Mouse (Mus musculus): ENCODE data around the gene Pgm1. TPM values are rescaled to one million over a fixed set of nuclear protein-coding genes. Genes with fewer than 3 reads are reported as not detected.

The Pgm1 gene
- 60.8 and 61.0 TPM in 2 replicates for polyA plus RNA-seq (2012; rRNA removed)

DNA sequence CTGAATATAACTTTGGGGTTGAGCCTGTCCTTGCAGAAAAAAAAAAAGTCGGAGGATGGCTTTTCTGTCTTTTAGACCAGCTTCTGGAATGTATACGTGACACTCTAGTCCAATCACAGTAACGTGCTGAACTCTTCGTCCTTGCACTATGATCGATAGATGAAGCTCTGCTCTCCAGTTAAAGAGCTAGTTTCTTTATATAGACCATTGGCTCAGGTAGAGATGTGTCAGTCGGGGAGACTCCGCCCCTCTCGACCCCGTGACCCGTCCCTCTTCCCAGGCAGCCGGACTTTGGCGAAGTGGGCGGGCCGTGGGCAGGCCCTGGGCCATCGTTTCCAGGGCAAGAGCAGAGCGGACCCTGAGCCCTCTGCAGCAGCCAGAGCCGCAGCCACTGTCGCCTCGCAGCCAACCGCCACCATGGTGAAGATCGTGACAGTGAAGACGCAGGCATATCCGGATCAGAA lies at the start of gene Pgm1:
Gene Pgm1 (plus strand): TSS at position 266 of the 464 bp plus-strand sequence.
- Histone ChIP-seq H3K27ac (ENCODE audit: insufficient read depth, low read length) (peak within 1 kb of the TSS; percentile 90), H3K4me1 (ENCODE audit: control insufficient read depth, insufficient read depth, low read length) (peaks cover 4% of the 10 kb centered on the region; the same call in 1 of the 2 replicates), H3K4me3 (ENCODE audit: insufficient read depth, low read length) (peak within 1 kb of the TSS; percentile 95)
- TF ChIP-seq CTCF (IDR thresholded peaks at IDR 0.05; ENCODE audit: extremely low read depth, insufficient read depth, low read length) (no peak), POLR2A (IDR thresholded peaks at IDR 0.05; ENCODE audit: extremely low read depth, insufficient read depth, low read length) (peak; percentile 61; the same call in 1 of the 2 replicates)

DNA sequence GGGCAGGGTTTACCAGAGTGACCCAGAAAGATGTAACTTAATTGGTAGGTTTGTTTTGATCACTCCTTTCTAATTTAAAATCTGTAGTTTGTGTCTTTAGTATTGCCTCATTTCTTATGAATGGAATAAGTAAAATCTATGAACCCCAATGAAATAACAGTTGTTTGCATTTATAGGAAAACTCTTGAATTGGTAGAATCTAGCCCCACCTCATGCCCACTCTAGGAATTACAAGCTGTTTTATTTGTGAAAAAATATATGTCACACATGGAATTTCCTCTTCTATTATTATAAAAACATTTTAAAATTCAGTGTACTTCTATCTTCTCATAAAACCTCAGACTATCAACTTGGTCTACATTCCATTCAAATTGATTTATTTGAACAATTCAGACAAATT lies 47.3 kb upstream of the Pgm1 start:
- TF ChIP-seq POLR2A (IDR thresholded peaks at IDR 0.05; ENCODE audit: extremely low read depth, insufficient read depth, low read length): no peak
- no peak for TF ChIP-seq CTCF (IDR thresholded peaks at IDR 0.05; ENCODE audit: extremely low read depth, insufficient read depth, low read length)
- Histone ChIP-seq H3K4me3 (ENCODE audit: insufficient read depth, low read length) (no peak overlapping the region), H3K27ac (ENCODE audit: insufficient read depth, low read length) (no peak overlapping the region), H3K4me1 (ENCODE audit: control insufficient read depth, insufficient read depth, low read length) (no peaks in the 10 kb centered on the region)

DNA sequence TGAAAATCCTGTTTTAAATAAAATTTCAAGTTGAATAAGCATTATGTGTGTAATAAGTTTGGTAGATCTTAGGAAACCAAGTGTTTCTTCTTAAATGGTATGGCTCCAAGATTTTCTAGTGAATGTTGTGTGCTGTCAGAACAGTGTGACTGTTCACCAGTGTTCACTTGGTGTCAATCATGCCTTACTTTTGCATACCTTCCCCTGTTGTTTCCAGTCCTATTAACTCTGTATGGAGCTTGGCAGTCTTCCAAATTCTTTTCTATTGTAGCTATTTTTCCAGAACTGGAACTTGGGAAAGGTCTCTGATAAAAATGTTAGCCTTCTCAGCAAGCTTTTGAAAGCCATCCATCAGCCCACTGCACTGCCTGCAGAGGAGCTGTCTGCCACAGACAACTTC lies 46.8 kb upstream of the Pgm1 start:
- Histone ChIP-seq H3K27ac (ENCODE audit: insufficient read depth, low read length) (no peak overlapping the region), H3K4me3 (ENCODE audit: insufficient read depth, low read length) (no peak overlapping the region), H3K4me1 (ENCODE audit: control insufficient read depth, insufficient read depth, low read length) (no peaks in the 10 kb centered on the region)
- TF ChIP-seq CTCF (IDR thresholded peaks at IDR 0.05; ENCODE audit: extremely low read depth, insufficient read depth, low read length) (no peak), POLR2A (IDR thresholded peaks at IDR 0.05; ENCODE audit: extremely low read depth, insufficient read depth, low read length) (no peak)

DNA sequence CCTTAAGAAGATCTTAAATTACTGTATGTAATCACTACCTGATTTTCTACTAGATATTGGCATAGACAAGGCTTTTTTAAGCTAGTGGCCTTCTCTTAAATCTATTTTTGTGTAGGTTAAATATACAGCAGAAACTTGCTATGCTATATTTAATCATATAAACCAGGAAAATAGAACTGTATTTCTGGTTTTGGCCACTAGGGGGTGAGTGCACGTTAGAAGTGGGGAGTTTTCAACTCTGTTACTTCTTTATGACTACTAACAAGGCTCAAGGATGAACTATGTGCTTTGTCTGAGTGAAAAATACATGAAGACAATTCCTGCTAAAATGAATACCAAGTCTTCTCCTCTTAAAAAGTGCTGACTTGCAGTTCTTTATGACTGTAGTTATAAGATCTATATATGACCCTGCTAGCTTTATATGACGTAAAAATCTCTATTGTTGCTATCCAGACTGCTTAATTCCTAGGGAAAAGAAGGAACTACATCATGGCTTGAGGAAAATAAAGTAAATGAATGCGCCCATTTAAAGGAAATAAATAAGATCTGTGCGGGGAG lies 15.2 kb upstream of the Pgm1 start:
- TF ChIP-seq POLR2A (IDR thresholded peaks at IDR 0.05; ENCODE audit: extremely low read depth, insufficient read depth, low read length) (no peak), CTCF (IDR thresholded peaks at IDR 0.05; ENCODE audit: extremely low read depth, insufficient read depth, low read length) (no peak)
- Histone ChIP-seq H3K4me3 (ENCODE audit: insufficient read depth, low read length) (no peak overlapping the region), H3K27ac (ENCODE audit: insufficient read depth, low read length) (no peak overlapping the region), H3K4me1 (ENCODE audit: control insufficient read depth, insufficient read depth, low read length) (no peaks in the 10 kb centered on the region)

DNA sequence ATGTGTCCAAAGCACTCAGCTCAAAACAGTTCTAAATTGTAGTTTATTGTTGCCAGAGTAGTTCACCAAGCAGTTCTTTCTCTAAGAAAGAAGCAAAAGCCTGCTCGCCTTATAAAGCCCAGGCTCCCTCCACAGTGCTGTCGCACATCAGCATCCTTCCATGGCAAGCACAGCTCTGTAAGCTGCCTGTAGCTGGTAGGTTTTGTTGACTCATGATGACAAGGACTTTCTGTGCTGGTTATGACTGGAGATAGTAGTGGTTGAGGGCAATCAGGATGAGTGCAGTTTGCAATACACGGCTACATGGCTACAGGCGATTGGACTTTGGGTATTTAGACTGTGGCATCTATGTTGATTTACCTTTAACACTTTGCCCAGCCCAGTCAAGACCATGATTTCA lies 2.8 kb upstream of the Pgm1 start:
- Histone ChIP-seq H3K27ac (ENCODE audit: insufficient read depth, low read length) (no peak overlapping the region), H3K4me1 (ENCODE audit: control insufficient read depth, insufficient read depth, low read length) (peaks cover 4% of the 10 kb centered on the region; the same call in 1 of the 2 replicates), H3K4me3 (ENCODE audit: insufficient read depth, low read length) (no peak overlapping the region)
- TF ChIP-seq POLR2A (IDR thresholded peaks at IDR 0.05; ENCODE audit: extremely low read depth, insufficient read depth, low read length) (no peak), CTCF (IDR thresholded peaks at IDR 0.05; ENCODE audit: extremely low read depth, insufficient read depth, low read length) (no peak)

DNA sequence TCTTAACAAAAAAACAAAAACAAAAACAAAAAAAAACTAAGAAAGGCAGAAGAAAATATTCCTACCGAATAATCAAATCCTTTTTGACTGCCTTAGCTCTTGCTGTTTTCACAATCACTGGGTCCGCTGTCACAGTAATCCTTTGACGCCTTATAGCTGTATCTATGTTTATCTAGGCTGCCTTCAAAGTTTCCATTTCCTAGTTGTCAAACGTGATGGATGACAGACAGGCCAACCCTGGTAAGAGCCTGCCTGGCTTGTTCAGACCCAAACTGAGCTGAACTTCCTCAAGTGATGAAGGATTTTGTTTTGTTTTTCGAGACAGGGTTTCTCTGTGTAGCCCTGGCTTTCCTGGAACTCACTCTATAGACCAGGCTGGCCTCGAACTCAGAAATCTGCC lies 693 bp upstream of the Pgm1 start:
- Histone ChIP-seq H3K4me3 (ENCODE audit: insufficient read depth, low read length) (no peak overlapping the region), H3K27ac (ENCODE audit: insufficient read depth, low read length) (no peak overlapping the region), H3K4me1 (ENCODE audit: control insufficient read depth, insufficient read depth, low read length) (peaks cover 4% of the 10 kb centered on the region; the same call in 1 of the 2 replicates)
- TF ChIP-seq POLR2A (IDR thresholded peaks at IDR 0.05; ENCODE audit: extremely low read depth, insufficient read depth, low read length): no peak
- no peak for TF ChIP-seq CTCF (IDR thresholded peaks at IDR 0.05; ENCODE audit: extremely low read depth, insufficient read depth, low read length)

DNA sequence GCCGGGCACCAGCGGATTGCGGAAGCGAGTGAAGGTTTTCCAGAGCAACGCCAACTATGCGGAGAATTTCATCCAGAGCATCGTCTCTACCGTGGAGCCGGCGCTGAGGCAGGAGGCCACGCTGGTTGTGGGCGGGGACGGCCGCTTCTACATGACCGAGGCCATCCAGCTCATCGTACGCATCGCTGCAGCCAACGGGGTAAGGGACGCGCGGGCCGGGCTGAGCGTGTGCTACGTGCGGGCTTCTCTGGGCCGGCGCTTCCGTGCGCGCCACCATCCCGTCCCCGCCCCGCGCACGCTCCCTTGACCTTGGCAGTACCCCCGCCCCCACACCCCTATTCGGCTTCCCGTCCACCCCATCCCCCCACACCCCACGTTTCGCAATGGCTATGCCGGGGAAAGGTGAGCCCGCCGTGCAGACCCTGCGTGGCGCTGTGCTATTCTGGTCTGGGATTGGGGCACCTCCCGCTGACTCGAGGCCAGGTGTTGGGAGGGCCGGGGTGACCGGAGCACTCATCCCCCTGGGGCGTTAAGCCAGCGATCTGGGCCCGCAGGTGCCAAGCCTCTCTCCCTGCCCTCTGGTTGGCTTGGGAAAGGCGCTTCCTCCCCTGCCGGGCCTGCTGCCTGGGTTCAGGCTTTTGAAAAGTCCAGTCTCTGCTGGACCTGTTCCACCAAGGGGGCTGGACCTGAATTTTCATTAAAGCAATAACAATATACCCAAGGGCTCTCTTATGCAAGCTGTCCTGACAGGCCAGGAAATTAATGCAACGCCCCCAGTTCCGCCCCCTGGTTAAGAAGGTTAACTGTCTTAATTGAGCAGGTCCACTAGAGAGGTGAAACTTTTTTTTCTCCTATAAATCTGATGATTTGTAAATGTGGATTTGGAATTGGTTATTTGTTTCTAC lies 651 bp downstream of the Pgm1 start, which contains the start of gene Itgb3bp:
Gene Itgb3bp (minus strand): TSS at position 201 of the 905 bp plus-strand sequence.
- H3K4me1 ChIP-seq (ENCODE audit: control insufficient read depth, insufficient read depth, low read length): peaks cover 4% of the 10 kb centered on the region; the same call in 1 of the 2 replicates
- TF ChIP-seq POLR2A (IDR thresholded peaks at IDR 0.05; ENCODE audit: extremely low read depth, insufficient read depth, low read length) (peak; percentile 19; the same call in 1 of the 2 replicates), CTCF (IDR thresholded peaks at IDR 0.05; ENCODE audit: extremely low read depth, insufficient read depth, low read length) (no peak)
- peak within 1 kb of the TSS; percentile 90 for H3K27ac ChIP-seq (ENCODE audit: insufficient read depth, low read length)
- peak within 1 kb of the TSS; percentile 95 for H3K4me3 ChIP-seq (ENCODE audit: insufficient read depth, low read length)

DNA sequence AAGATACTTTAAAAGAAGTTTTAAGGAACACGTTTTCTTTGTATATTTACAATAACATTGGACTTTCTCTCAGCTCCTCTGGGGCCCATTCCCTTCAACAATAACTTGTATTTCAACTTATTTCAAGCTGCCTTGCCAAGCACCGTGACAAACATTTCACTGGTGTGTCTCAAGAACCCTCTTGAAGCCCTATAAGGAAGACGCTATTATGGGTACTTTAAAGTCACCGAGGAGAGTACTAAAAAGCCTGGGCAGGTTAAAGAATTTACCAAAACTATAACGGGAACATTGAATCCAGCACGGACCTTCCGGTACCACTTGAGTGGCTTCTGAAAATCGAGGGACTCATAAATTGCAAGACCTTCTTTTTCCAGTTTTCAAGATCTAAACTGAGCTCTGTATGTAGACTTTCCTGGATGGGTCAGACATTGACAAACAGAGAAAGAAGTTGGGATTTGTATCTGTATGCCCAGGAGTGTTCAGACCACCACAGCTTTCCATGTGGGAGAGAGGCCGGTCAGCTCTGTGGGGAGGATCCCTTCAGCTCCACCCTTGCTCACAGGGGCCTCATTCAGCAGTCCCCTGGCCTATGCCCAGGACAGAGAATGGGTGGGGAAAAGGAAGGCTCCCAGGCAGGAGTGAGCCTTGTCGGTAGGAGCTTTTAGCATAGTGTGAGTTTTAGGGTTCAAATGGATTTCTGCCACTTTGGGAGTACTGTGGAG lies 1.5 kb downstream of the Pgm1 start:
- no peak for TF ChIP-seq CTCF (IDR thresholded peaks at IDR 0.05; ENCODE audit: extremely low read depth, insufficient read depth, low read length)
- TF ChIP-seq POLR2A (IDR thresholded peaks at IDR 0.05; ENCODE audit: extremely low read depth, insufficient read depth, low read length): no peak
- Histone ChIP-seq H3K27ac (ENCODE audit: insufficient read depth, low read length) (peak overlapping the region; percentile 25; the same call in 1 of the 2 replicates), H3K4me3 (ENCODE audit: insufficient read depth, low read length) (peak overlapping the region; percentile 95), H3K4me1 (ENCODE audit: control insufficient read depth, insufficient read depth, low read length) (peaks cover 4% of the 10 kb centered on the region; the same call in 1 of the 2 replicates)

DNA sequence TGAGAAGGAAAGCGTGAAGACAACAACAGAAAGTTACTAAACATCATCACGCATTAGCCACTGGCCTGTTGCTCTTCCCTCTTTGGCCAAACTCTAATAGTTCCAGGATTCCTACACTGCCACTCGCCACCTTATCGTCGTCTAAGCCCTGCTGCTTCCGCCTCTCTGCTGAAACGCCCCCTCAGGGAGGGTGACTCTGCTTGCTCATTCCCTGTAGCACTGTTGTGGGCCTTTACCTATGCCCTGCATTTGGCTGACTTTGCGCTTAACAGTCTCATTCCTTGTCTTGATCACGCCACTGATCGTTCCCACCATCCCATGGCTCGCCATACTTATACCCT lies 2.0 kb downstream of the Pgm1 start:
- Histone ChIP-seq H3K27ac (ENCODE audit: insufficient read depth, low read length) (no peak overlapping the region), H3K4me1 (ENCODE audit: control insufficient read depth, insufficient read depth, low read length) (peaks cover 4% of the 10 kb centered on the region; the same call in 1 of the 2 replicates), H3K4me3 (ENCODE audit: insufficient read depth, low read length) (peak overlapping the region; percentile 95; the same call in 1 of the 2 replicates)
- no peak for TF ChIP-seq POLR2A (IDR thresholded peaks at IDR 0.05; ENCODE audit: extremely low read depth, insufficient read depth, low read length)
- no peak for TF ChIP-seq CTCF (IDR thresholded peaks at IDR 0.05; ENCODE audit: extremely low read depth, insufficient read depth, low read length)

All from cortical plate, adult 2 months (tissue).